In genomic region chr5:3928690-3929046, GRCm38 (mm10) we compare ENCODE assay signal across 8 mouse cellular contexts. TPM values are rescaled to one million over a fixed set of nuclear protein-coding genes. Genes with fewer than 3 reads are reported as not detected.
DNase-seq lines count a peak whose midpoint lies in the region; ATAC-seq lines count a peak whose summit lies in the region.

No protein-coding gene starts in this region.

- peak overlapping the region; percentile 85 for H3K9ac ChIP-seq in liver, embryonic 15.5 days

- no peaks in the 10 kb centered on the region for H3K36me3 ChIP-seq in liver, embryonic 15.5 days (replicated peaks)

- no peaks in the 10 kb centered on the region for H3K9me3 ChIP-seq in liver, embryonic 15.5 days (replicated peaks)

- peaks cover 23% of the 10 kb centered on the region for H3K4me1 ChIP-seq in liver, embryonic 15.5 days (replicated peaks)

- H3K27me3 ChIP-seq in liver, embryonic 15.5 days: no peaks in the 10 kb centered on the region

- ATAC-seq in frontal cortex, adult (ENCODE audit: low TSS enrichment): peak; percentile 9; the same call in 1 of the 2 replicates
- peak; percentile 56 for ATAC-seq in liver, embryonic 15.5 days (ENCODE audit: insufficient read depth)

- peak overlapping the region; percentile 74 for H3K27ac ChIP-seq in liver, embryonic 15.5 days (replicated peaks)

- peak overlapping the region; percentile 87 for H3K4me2 ChIP-seq in liver, embryonic 15.5 days

- DNase-seq in 416B (ENCODE audit: low read depth) (peak; percentile 72), MN1 (ENCODE audit: low spot score) (peak; percentile 72)
- DNase-seq in cerebellum, adult 9-11 months: peak; percentile 48
- peak; percentile 62 for DNase-seq in induced T-regulatory cell, adult 2 months (ENCODE audit: low read depth)
- peak; percentile 71 for DNase-seq in neural tube, embryonic 10.5 days (ENCODE audit: extremely low spot score, low spot score)
- peak; percentile 62 for DNase-seq in thymus, postnatal 0 days (ENCODE audit: low spot score)

- peak overlapping the region; percentile 91 for H3K4me3 ChIP-seq in liver, embryonic 15.5 days (replicated peaks)

- 0% methylated on average over 12 of the region's 12 CpGs for WGBS in liver, embryonic 15.5 days (ENCODE audit: insufficient replicate concordance)

RNA-seq across cellular contexts. Expression of gene Akap9, which starts 0.8 kb away (rescaled TPM):
- 23.3 and 24.5 TPM in 2 replicates for polyA plus RNA-seq in liver, embryonic 15.5 days (2015; fragmentation: Nextera tagmentation; extraction: Ambion mirVana)
- 88.5 and 118 TPM in 2 replicates for polyA plus RNA-seq in thymus, postnatal 0 days (2015; fragmentation: Nextera tagmentation; extraction: Ambion mirVana)

RNA-seq across cellular contexts. Expression of gene Mterf1a, which starts 34.9 kb away (rescaled TPM):
- 3.8 and 4.4 TPM in 2 replicates for polyA plus RNA-seq in liver, embryonic 15.5 days (2015; fragmentation: Nextera tagmentation; extraction: Ambion mirVana)
- polyA plus RNA-seq in thymus, postnatal 0 days (2015; fragmentation: Nextera tagmentation; extraction: Ambion mirVana): 14.0 and 15.4 TPM in 2 replicates

Comparison
In these comparisons a context has a peak if more than half of its experiments do, and no peak if none do; other contexts are left out.
1. Peak in every context shown above with its lines: DNase-seq, ATAC-seq, H3K4me3 ChIP-seq and H3K27ac ChIP-seq.